Mouse (Mus musculus) right cerebral cortex, postnatal 14 days (tissue): ENCODE data around the gene Cntf.

Source experiments
- DNase-seq: peaks from one replicate; pipeline ENCODE4 v3.0.0; 2022

Cntf gene

GRCm38 (mm10) chr19:12765308-12765707 is at the start of gene Cntf:
Cntf (minus strand) TSS chr19:12765632.
- no peak for DNase-seq

GRCm38 (mm10) chr19:12813883-12814282 is 48.5 kb upstream of the Cntf start:
- no peak for DNase-seq

DNA sequence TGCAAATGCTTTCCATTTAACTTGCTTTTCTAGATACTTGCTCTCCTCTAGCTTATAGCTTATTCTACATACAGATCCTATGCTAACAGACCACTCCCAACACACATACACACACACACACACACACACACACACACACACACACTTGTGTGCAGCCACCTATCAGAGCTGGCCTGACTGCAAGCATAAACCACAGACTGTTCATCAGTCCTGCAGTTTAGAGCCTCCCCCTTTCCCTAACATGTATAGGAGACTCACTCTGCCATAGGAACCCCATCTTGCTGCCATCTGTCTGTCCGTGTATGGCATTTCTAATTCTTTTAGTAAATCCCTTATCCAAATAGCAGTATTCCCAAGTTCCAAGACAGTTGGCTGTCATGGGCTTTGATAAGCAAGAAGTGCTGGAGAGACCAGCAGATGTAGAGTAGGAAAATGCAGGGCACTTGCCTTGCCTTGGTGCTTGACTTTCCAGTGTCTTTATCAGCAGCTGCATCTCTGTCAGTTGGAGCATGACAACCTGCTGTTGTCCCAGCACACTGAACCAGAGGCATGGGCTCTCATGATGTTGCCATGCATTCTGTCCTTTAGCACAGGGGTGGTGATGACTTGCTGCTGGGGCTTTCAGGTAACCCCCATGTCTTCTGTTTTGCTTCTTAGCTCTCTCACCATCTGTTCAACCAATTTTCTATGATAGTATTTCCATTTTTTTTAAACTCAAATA is 47.4 kb upstream of the Cntf start:
- no peak for DNase-seq

- no peak for DNase-seq
Measured at GRCm38 (mm10) chr19:12806214-12806613, 40.8 kb upstream of the Cntf start.

DNA sequence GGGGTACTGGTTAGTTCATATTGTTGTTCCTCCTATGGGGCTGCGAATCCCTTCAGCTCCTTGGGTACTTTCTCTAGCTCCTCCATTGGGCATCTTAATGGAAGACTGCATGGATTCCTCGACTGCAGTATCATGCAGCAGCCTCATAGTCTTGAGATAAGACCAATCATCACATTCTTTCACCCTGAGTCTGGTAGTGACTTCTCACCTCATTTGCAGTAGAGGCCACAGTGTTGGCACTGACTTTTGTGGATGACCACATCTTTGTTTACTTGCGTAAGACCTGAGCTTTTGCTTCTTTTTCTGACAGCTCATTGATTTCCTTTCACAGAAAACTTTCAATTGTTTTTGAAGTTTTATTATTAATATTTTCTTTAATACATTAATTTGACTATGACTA is 40.3 kb upstream of the Cntf start:
- DNase-seq, result no peak

- DNase-seq, result no peak
Measured at GRCm38 (mm10) chr19:12804237-12804636, 38.8 kb upstream of the Cntf start.

GRCm38 (mm10) chr19:12802830-12803229 is 37.4 kb upstream of the Cntf start:
- DNase-seq, result no peak

DNA sequence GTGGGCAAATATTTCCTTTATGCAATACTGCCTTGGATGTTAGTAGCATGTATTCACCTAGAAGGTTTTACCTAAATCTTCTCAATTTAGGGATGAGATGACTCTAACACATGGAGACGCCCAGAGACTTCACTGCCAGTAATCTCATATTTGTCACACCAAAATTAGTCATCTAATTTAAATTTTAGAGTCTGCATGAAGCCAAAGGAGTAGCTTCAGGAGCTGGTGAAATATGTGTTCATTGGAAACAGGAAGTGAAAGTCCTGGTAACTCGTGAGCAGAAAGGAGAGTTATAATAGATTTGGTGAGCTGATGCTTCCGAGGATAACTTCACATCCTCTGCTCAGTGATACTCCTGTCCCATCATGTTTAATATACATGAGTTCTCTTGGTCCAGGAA is 35.6 kb upstream of the Cntf start:
- DNase-seq, result no peak

GRCm38 (mm10) chr19:12800621-12801020 is 35.2 kb upstream of the Cntf start:
- DNase-seq, result no peak

GRCm38 (mm10) chr19:12799081-12799480 is 33.6 kb upstream of the Cntf start:
- no peak for DNase-seq

DNA sequence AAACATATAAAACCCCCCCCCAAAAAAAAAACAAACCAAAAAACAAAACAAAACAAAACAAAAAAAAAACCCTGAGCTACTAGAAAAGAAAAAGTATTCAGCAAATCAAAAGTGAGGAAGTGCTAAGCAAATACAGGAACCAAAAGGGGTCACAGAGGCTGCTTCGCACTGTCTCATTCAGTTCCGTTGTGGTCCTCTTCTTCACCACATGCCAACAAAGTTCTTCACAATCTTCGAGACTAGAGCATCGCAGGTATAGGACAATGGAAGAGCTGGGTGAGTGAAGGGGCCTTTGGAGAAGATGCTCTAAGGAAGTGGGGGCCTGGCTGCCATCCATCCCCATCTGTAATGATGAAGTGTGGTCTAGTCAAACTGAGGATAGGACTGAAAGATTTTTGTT is 33.0 kb upstream of the Cntf start:
- no peak for DNase-seq

GRCm38 (mm10) chr19:12797071-12797470 is 31.6 kb upstream of the Cntf start:
- DNase-seq, result no peak

- DNase-seq, result peak; percentile 36
Measured at GRCm38 (mm10) chr19:12796328-12796931, 31.0 kb upstream of the Cntf start.

GRCm38 (mm10) chr19:12795511-12796327 is 30.3 kb upstream of the Cntf start, which contains the start of the genes Zfp91 and Lpxn:
Zfp91 (minus strand) TSS chr19:12796126.
Lpxn (plus strand) TSS chr19:12796193.
- peak; percentile 98 for DNase-seq

DNA sequence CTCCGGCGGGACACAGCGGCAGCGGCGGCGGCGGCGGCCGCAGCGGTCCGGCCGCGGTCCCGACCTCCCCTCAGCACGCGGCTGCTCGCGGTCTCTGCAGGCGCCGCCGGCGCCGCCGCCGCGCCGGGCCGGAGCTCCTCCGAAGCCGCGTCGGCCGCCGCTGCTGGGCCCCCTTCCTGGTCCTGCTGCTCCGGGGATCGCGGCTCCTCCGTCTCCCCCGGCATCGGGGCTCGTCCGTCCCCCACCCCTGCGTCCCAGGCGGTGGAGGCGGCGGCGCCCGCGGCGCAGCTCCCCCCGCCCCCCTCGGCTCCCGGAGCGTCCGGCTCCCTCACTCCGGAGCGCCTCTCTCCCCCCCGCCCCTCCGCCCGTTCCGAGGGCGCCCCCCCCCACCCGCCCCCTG is 29.7 kb upstream of the Cntf start:
- DNase-seq, result no peak

DNA sequence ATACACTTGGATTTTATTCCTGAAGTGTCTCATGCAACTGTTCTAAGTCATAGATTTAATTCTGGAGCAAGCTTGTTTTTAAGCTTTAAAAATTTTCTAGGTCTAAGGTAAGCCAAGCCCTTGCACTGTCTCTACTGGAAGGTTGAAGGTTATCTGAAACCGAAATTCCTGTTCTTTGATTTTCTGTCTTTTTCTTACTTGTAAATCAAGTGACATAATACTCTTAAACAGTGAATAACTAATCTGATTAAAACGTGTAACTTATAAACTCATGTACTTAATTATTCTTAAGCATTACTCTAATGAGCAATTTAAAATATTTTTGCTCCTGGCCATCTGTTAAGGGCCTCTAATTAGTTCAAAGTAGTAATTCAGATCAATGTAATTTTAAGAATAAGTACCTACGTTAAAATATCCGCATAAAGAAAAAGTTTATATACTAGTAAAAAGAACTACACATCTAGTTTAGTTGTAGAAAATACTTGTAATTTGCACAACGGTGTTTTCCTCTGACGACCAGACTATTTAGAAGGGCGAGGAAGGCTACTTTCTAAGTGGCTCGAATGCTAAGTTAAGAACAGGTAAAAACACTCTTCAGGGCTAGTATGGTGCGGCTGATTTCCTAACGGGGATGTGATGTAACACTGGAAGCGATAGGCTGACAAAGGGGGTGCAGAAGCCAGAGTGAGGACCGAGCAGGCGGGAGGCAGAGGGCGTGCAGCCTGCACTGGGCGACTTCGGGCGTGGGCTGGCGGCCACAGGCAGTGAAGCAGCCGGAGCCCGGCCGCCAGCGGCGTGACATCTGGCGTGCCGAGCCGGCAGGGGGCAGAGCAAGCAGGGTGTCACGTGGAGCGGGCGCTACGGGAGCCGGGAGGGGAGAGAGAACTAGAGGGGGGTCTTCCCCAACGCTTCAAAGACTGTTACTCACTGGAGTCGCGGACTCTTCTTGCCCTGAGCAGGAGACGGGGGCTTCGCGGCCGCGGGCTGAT is 28.9 kb upstream of the Cntf start:
- peak; percentile 93 for DNase-seq

GRCm38 (mm10) chr19:12792374-12792773 is 26.9 kb upstream of the Cntf start:
- no peak for DNase-seq

DNA sequence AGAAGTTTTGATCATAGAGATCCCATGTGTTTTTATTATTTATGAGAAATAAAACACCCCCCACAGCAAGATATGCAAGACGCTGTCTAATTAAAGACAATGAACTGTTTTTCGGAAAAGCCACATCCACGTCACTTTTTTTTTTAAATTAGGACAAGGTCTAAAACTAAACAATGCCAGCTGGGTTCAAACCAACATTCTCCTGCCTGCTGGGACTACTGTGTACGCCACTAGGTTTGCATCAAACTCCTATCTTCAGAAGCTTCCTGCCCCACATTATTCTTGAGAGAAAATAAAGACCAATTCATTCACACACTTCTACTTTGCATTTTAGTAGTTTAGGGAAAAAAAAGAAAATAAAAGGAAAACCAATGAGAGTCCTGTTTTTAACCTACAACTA is 22.3 kb upstream of the Cntf start:
- DNase-seq, result no peak

GRCm38 (mm10) chr19:12786803-12787395 is 21.5 kb upstream of the Cntf start:
- no peak for DNase-seq

DNA sequence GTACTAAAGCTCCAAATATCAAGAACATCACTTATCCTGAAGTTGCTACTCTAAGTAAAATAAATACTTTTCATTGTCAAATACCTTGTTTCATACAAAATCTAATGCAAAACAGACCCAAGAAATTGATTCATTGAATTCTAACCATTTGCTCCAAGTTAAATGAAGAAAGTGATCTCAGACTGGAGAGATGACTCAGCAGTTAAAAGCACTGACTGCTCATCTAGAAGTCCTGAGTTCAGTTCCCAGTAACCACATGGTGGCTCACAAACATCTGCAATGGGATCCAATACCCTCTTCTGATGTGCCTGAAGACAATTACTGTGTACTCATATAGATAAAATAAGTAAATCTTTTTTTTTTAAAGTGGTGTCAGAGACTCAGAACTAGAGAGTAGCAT is 15.0 kb upstream of the Cntf start:
- DNase-seq, result no peak

GRCm38 (mm10) chr19:12770888-12771287 is 5.5 kb upstream of the Cntf start:
- DNase-seq, result no peak
